Mouse (Mus musculus) ES-E14 (cell line): Measurements from ENCODE around the gene Slc25a40.

ENCODE experiments used
- CHD2 ChIP-seq: IDR thresholded peaks from 2 replicates; pipeline ENCODE4 v1.6.1; 2014; ENCODE audit warnings: mild to moderate bottlenecking, low read depth, low read length, inconsistent platforms
- HCFC1 ChIP-seq: IDR thresholded peaks from 2 replicates; pipeline ENCODE4 v1.6.1; 2012; ENCODE audit warnings: low read length, inconsistent platforms, borderline replicate concordance; ENCODE audit not compliant: insufficient read depth
- MAFK ChIP-seq: IDR thresholded peaks from 2 replicates; pipeline ENCODE4 v1.6.1; 2014; ENCODE audit warnings: mild to moderate bottlenecking, low read depth, low read length, inconsistent platforms; ENCODE audit not compliant: insufficient read depth
- ZNF384 ChIP-seq: IDR thresholded peaks from 2 replicates; pipeline ENCODE4 v1.6.1; 2012; ENCODE audit warnings: low read depth, low read length, inconsistent platforms

- TF ChIP-seq ZNF384 (no peak), MAFK (no peak), CHD2 (no peak), HCFC1 (no peak)
Observed at GRCm38 (mm10) chr5:8393891-8394583, 28.6 kb upstream of the Slc25a40 start.
